Mouse (Mus musculus): ENCODE results near the gene Rnf130.

- TF ChIP-seq CTCF (IDR thresholded peaks at IDR 0.05; ENCODE audit: low read depth) (no peak), EP300 (optimal IDR thresholded peaks at IDR 0.05) (no peak)
Observed at GRCm38 (mm10) chr11:50041148-50041547, 16.0 kb downstream of the Rnf130 start.

Measured in stomach, postnatal 0 days (tissue).